Mouse (Mus musculus) Patski (cell line): ENCODE measurements around the gene Scamp3. TPM values are rescaled to one million over a fixed set of nuclear protein-coding genes. Genes with fewer than 3 reads are reported as not detected.

Experiments used
- ATAC-seq: fragments of 100-300 bp; one replicate; pipeline ENCODE4 v1.8.0; 2021
- CTCF ChIA-PET: fragments of 350-600 bp; sonication (Branson Sonifier 250); formaldehyde crosslinking; loops from one replicate; lab custom pipeline; 2022; ENCODE audit warnings: inconsistent platforms; lab: Charles Lee
- POLR2A ChIA-PET: fragments of 350-600 bp; sonication (Branson Sonifier 250); formaldehyde crosslinking; loops from one replicate; lab custom pipeline; 2022; ENCODE audit warnings: antibody characterized with exemption, inconsistent platforms; lab: Charles Lee
- DNase-seq: peaks from one replicate; pipeline ENCODE4 v3.0.0-alpha.2; 2011; ENCODE audit warnings: low read depth, low spot score
- H3K27me3 ChIP-seq: fragments of 371-371 bp; one replicate; pipeline ENCODE4 v1.5.1; 2021
- CTCF ChIP-seq: fragments of 100-300 bp; IDR thresholded peaks from one replicate; pipeline ENCODE4 v1.5.1; 2021
- in situ Hi-C: fragments of 300-500 bp; cut with MboI; formaldehyde crosslinking; loops from 3 replicates; pipeline ENCODE4 v1.11.1; 2018; ENCODE audit warnings: low pct_unique_long_range_greater_than_20kb, mixed read lengths
- polyA plus RNA-seq: library from polyadenylated mRNA; unstranded; gene quantifications from one replicate; pipeline ENCODE4 v1.2.3, GENCODE M21; 2021

Scamp3 gene
- polyA plus RNA-seq, 1 experiment from 2014 or later: 175 TPM

GRCm38 (mm10) chr3:89218271-89218670 is 41.0 kb downstream of the Scamp3 start:
- ATAC-seq (no peak), DNase-seq (no peak)
- CTCF ChIA-PET: interaction anchor here (1.1 to 2.1 kb wide), 2 partner anchors 25 to 131 kb away, joined by 6 read pairs; no protein-coding TSS in a partner anchor
- TF ChIP-seq CTCF: no peak
- in situ Hi-C loops: loop anchor here (5.0 to 25.0 kb wide), 2 partner anchors 131 to 531 kb away; partner anchors contain the start of gene Khdc4
- POLR2A ChIA-PET: interaction anchor here (2.0 kb wide), 1 partner anchor 16 kb away, joined by 4 read pairs; no protein-coding TSS in a partner anchor
- H3K27me3 ChIP-seq: no peaks in the 10 kb centered on the region

DNA sequence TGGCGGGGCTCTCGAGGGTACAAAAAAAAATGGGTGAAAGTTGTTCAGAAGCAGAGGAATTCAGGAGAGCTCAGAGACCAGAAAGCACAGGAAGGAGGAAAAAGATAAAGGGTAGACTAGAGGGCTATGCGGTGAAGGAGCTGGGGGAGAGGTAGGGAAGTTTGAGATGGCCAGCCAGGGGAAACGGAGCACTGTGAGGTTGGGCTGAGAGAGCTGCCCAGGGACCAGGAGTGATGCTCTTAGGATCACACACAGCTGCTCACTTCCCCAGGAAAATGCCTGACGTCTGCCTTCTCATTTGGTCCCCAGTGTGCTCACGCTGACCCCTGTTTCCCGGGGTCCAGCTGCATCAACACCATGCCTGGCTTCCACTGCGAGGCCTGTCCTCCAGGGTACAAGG is 42.3 kb downstream of the Scamp3 start:
- in situ Hi-C loops: loop anchor here (5.0 to 25.0 kb wide), 2 partner anchors 132 to 532 kb away; partner anchors contain the start of gene Khdc4
- ATAC-seq (no peak), DNase-seq (no peak)
- no peaks in the 10 kb centered on the region for H3K27me3 ChIP-seq
- ChIA-PET POLR2A (no interaction called here), CTCF (no interaction called here)
- no peak for TF ChIP-seq CTCF

- ChIA-PET CTCF (no interaction called here), POLR2A (no interaction called here)
- ATAC-seq (no peak), DNase-seq (no peak)
- in situ Hi-C loops: loop anchor here (25.0 kb wide), 1 partner anchor 534 kb away; the partner anchor contains the start of gene Khdc4
- no peaks in the 10 kb centered on the region for H3K27me3 ChIP-seq
- TF ChIP-seq CTCF: no peak
These were observed 43.9 kb downstream of the Scamp3 start for GRCm38 (mm10) chr3:89221167-89221566.

DNA sequence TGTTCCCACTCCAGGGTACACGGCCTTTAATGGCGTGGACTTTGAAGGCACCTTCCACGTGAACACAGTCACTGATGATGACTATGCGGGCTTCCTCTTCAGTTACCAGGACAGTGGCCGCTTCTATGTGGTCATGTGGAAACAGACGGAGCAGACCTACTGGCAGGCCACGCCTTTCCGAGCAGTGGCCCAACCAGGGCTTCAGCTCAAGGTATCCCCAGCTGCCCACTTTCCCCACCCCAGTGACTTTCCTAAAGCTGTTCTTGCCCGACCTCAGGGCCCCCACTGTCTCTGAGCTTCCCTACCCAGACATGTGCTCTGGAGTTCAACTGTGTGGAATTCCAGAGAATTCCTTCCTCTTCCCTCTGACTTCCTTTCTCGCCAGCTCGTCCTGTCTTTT is 47.5 kb downstream of the Scamp3 start:
- ChIA-PET POLR2A (no interaction called here), CTCF (interaction anchor here (0.5 to 1.2 kb wide), 3 partner anchors 8 to 103 kb away, joined by 3 read pairs; no protein-coding TSS in a partner anchor)
- no peak for TF ChIP-seq CTCF
- DNase-seq (no peak), ATAC-seq (no peak)
- H3K27me3 ChIP-seq: no peaks in the 10 kb centered on the region
- in situ Hi-C loops: loop anchor here (25.0 kb wide), 1 partner anchor 537 kb away; the partner anchor contains the start of gene Khdc4

DNA sequence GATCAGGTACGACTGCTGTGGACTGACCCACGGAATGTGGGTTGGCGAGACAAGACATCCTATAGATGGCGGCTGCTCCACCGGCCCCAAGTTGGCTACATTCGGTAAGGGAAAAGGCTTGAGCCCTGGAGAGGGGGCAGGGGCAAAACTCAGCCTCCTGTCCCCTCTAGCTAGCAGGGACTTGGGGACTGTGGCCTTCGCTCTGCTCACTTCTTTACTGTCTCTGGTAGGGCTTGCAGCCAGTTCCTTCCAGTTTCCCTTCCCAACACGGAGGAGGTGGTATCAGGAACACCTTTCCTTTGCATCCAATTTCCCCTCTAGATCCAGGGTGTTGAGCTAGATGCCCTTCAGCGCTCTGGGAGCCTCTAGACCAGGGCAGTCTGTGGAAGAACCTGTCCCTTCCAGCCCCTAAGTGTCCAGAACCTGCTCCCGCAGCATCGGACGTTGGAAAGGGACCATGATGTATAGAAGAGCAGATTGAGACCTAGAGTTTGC is 48.1 kb downstream of the Scamp3 start:
- CTCF ChIA-PET: interaction anchor here (0.5 to 1.6 kb wide), 4 partner anchors 9 to 138 kb away, joined by 3 read pairs; no protein-coding TSS in a partner anchor

GRCm38 (mm10) chr3:89225918-89226317 is 48.6 kb downstream of the Scamp3 start:
- H3K27me3 ChIP-seq: no peaks in the 10 kb centered on the region
- ChIA-PET CTCF (interaction anchor here (1.3 to 1.6 kb wide), 3 partner anchors 10 to 139 kb away, joined by 3 to 6 read pairs (median 3); partner anchors contain the start of gene Thbs3), POLR2A (no interaction called here)
- no peak for TF ChIP-seq CTCF
- ATAC-seq (no peak), DNase-seq (no peak)
- in situ Hi-C loops: no loop called here

More for the DNA sequence above, 48.1 kb downstream of the Scamp3 start:
- H3K27me3 ChIP-seq: no peaks in the 10 kb centered on the region
- DNase-seq (no peak), ATAC-seq (no peak)
- POLR2A ChIA-PET: no interaction called here
- TF ChIP-seq CTCF: no peak
- in situ Hi-C loops: no loop called here

- H3K27me3 ChIP-seq: no peaks in the 10 kb centered on the region
- ChIA-PET CTCF (interaction anchor here (1.3 to 1.6 kb wide), 3 partner anchors 11 to 139 kb away, joined by 3 to 6 read pairs (median 3); partner anchors contain the start of gene Thbs3), POLR2A (no interaction called here)
- no peak for DNase-seq
- no peak for ATAC-seq
- in situ Hi-C loops: no loop called here
- no peak for TF ChIP-seq CTCF
These were observed 49.1 kb downstream of the Scamp3 start for GRCm38 (mm10) chr3:89226361-89226760.

GRCm38 (mm10) chr3:89226900-89227299 is 49.6 kb downstream of the Scamp3 start, which contains the start of gene Mtx1:
Gene Mtx1 (minus strand): TSS chr3:89227088.
- ChIA-PET CTCF (interaction anchor here (1.3 to 1.5 kb wide), 3 partner anchors 11 to 126 kb away, joined by 3 to 6 read pairs (median 4); partner anchors contain the start of genes Fdps, Gm43738 and Thbs3), POLR2A (no interaction called here)
- DNase-seq (no peak), ATAC-seq (no peak)
- no peaks in the 10 kb centered on the region for H3K27me3 ChIP-seq
- no peak for TF ChIP-seq CTCF
- in situ Hi-C loops: no loop called here

DNA sequence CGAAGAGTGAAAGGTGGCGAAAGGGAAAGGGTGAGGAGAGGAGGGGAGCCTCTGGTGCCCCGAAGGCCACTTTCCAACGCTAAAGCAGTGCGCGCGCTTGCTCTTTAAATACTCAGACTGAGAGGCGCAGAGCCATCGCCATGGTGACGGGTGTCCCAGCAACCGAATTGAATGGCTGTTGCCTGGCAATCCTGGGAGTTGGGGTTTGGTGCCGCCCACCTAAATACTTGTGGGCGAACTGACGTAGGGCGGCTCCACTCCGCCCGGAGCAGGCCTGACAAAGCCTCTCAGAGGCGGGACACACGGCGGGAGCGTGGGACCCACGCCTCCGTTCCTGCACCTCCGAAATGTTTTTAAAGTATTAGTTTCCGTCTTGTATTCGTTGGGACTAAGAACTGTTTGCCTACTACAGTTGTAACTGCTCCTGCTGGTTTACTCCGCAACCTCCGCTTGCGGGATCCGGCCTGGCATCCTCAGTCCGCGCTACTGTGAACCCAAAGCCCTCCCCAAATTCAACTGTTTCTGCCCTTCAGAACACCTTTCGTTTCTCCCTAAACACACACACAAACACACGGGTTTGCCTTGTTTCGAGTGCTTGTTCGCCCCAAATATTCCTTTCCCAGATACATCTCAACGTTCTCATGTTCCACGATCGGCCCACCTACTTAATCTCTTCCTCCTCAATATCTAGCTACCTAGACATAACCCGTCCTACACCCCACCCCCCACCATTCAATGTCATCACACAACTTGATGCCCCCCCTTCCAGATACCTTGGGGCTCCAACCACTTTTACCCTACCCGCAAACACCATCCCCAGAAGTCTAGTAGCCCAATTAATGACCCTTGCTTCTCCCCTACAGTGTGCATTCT is 50.3 kb downstream of the Scamp3 start:
- ChIA-PET POLR2A (no interaction called here), CTCF (interaction anchor here (1.3 to 1.5 kb wide), 3 partner anchors 12 to 126 kb away, joined by 3 to 6 read pairs (median 4); partner anchors contain the start of genes Fdps, Gm43738 and Thbs3)
- H3K27me3 ChIP-seq: no peaks in the 10 kb centered on the region
- in situ Hi-C loops: no loop called here
- no peak for TF ChIP-seq CTCF
- peak; percentile 88 for DNase-seq
- ATAC-seq: peak; percentile 55

- ATAC-seq (peak; percentile 74), DNase-seq (no peak)
- no peak for TF ChIP-seq CTCF
- POLR2A ChIA-PET: no interaction called here
- no peaks in the 10 kb centered on the region for H3K27me3 ChIP-seq
- in situ Hi-C loops: no loop called here
- CTCF ChIA-PET: interaction anchor here (1.5 kb wide), 1 partner anchor 127 kb away, joined by 4 read pairs; the partner anchor contains the start of genes Fdps and Gm43738
These were observed 50.9 kb downstream of the Scamp3 start for GRCm38 (mm10) chr3:89228180-89228549.
